Mouse (Mus musculus): Measurements from ENCODE around the gene Hoxb3. TPM values are rescaled to one million over a fixed set of nuclear protein-coding genes. Genes with fewer than 3 reads are reported as not detected.

Gene Hoxb3
- polyA plus RNA-seq, 1 experiment from 2014 or later: not detected

DNA sequence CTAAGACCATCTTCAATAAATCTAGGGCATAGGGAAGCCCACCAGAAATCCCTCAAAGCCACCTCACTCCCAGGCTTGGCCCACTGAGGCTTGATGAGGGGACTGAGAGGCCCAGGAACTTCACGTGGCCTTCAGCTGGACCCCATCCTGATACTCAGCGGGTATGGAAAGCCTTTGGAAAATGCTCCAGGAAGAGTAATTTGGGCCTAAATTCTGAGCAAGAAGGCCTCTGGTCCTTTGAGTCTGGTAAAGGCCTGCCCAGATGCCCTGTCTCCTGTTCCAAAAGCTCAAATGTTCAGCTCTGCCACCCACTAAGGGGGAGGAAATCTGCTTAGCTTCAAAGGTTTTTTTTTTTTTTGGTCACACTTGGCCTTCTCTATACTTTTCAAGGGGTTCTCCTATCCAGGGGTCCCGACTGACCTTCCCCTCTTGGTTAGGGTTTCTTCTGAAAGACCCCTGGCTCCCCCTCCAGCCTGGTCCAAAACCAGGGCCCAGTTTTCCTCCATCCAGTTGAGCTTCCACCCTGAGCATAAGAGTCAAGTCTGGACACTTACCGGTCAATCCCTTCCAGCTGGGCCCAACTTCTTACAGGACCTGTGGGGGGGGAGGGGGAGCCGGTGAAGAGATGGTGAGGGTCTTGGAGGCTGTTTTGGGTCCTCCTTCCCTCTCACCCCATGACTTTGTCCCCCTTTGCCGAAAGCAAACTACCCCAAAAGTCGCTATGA, 16.8 kb upstream of the Hoxb3 start:
- Histone ChIP-seq H3K4me2 (no peak overlapping the region), H3K9me3 (no peaks in the 10 kb centered on the region), H3K36me3 (no peaks in the 10 kb centered on the region), H3K4me1 (0 out of 2 replicates have a peak, but pooled peaks cover 3% of the 10 kb centered on the region), H3K9ac (no peak overlapping the region), H3K4me3 (no peak overlapping the region), H3K27me3 (peaks cover 100% of the 10 kb centered on the region), H3K27ac (no peak overlapping the region)
- no peak for ATAC-seq (ENCODE audit: insufficient number of reproducible peaks, insufficient read depth, low FRiP score, low TSS enrichment, low read depth)
- WGBS: 7% methylated on average over 7 of the region's 7 CpGs

DNA sequence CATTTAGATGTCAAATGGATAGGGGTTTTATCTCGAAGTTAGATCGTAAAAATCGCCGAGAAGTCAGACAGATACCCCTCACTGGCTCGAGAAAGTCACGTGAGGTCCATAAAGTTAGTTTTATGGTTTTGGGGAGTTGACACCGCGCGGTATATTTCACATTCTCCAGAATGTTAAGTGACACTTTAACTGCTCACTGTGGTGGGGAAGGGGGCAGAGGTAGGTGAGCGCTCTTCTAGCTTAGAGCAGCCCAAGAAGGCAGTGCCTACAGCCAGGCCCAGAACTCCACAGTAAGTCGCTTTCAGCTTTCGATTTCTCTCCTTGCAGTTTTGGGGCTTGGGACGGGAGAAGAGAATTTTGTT, 16.2 kb upstream of the Hoxb3 start:
- Histone ChIP-seq H3K27ac (no peak overlapping the region), H3K4me1 (0 out of 2 replicates have a peak, but pooled peaks cover 3% of the 10 kb centered on the region), H3K4me3 (no peak overlapping the region), H3K4me2 (no peak overlapping the region), H3K27me3 (peaks cover 100% of the 10 kb centered on the region), H3K9me3 (no peaks in the 10 kb centered on the region), H3K36me3 (no peaks in the 10 kb centered on the region), H3K9ac (no peak overlapping the region)
- WGBS: 3% methylated on average over 13 of the region's 13 CpGs
- no peak for ATAC-seq (ENCODE audit: insufficient number of reproducible peaks, insufficient read depth, low FRiP score, low TSS enrichment, low read depth)

- Histone ChIP-seq H3K4me1 (no peaks in the 10 kb centered on the region), H3K4me3 (no peak overlapping the region), H3K27me3 (peaks cover 100% of the 10 kb centered on the region), H3K4me2 (no peak overlapping the region), H3K9me3 (no peaks in the 10 kb centered on the region), H3K9ac (no peak overlapping the region), H3K27ac (no peak overlapping the region), H3K36me3 (no peaks in the 10 kb centered on the region)
- no peak for ATAC-seq (ENCODE audit: insufficient number of reproducible peaks, insufficient read depth, low FRiP score, low TSS enrichment, low read depth)
- 11% methylated on average over 4 of the region's 4 CpGs for WGBS
Measured at GRCm38 (mm10) chr11:96308763-96309162, 14.4 kb upstream of the Hoxb3 start.

GRCm38 (mm10) chr11:96309288-96309687, 13.8 kb upstream of the Hoxb3 start:
- Histone ChIP-seq H3K4me3 (no peak overlapping the region), H3K4me2 (no peak overlapping the region), H3K27me3 (peaks cover 100% of the 10 kb centered on the region), H3K36me3 (no peaks in the 10 kb centered on the region), H3K9me3 (no peaks in the 10 kb centered on the region), H3K4me1 (no peaks in the 10 kb centered on the region), H3K9ac (no peak overlapping the region), H3K27ac (no peak overlapping the region)
- WGBS: 8% methylated on average over 4 of the region's 4 CpGs
- no peak for ATAC-seq (ENCODE audit: insufficient number of reproducible peaks, insufficient read depth, low FRiP score, low TSS enrichment, low read depth)

- no peaks in the 10 kb centered on the region for H3K36me3 ChIP-seq
- no peak overlapping the region for H3K27ac ChIP-seq
- H3K4me2 ChIP-seq: no peak overlapping the region
- WGBS: 3% methylated on average over 20 of the region's 20 CpGs
- H3K27me3 ChIP-seq: peaks cover 100% of the 10 kb centered on the region
- no peak for ATAC-seq (ENCODE audit: insufficient number of reproducible peaks, insufficient read depth, low FRiP score, low TSS enrichment, low read depth)
- H3K4me3 ChIP-seq: no peak overlapping the region
- no peak overlapping the region for H3K9ac ChIP-seq
- no peaks in the 10 kb centered on the region for H3K9me3 ChIP-seq
- no peaks in the 10 kb centered on the region for H3K4me1 ChIP-seq
Measured at GRCm38 (mm10) chr11:96310183-96310938, 12.8 kb upstream of the Hoxb3 start.

GRCm38 (mm10) chr11:96311097-96311496, 12.0 kb upstream of the Hoxb3 start:
- H3K9ac ChIP-seq: no peak overlapping the region
- no peaks in the 10 kb centered on the region for H3K36me3 ChIP-seq
- H3K9me3 ChIP-seq: no peaks in the 10 kb centered on the region
- peak overlapping the region; percentile 26; the same call in 1 of the 2 replicates for H3K4me2 ChIP-seq
- ATAC-seq (ENCODE audit: insufficient number of reproducible peaks, insufficient read depth, low FRiP score, low TSS enrichment, low read depth): no peak
- peaks cover 100% of the 10 kb centered on the region for H3K27me3 ChIP-seq
- H3K4me1 ChIP-seq: no peaks in the 10 kb centered on the region
- peak overlapping the region; percentile 16 for H3K4me3 ChIP-seq
- 6% methylated on average over 6 of the region's 6 CpGs for WGBS
- H3K27ac ChIP-seq: no peak overlapping the region

- H3K4me1 ChIP-seq: no peaks in the 10 kb centered on the region
- ATAC-seq (ENCODE audit: insufficient number of reproducible peaks, insufficient read depth, low FRiP score, low TSS enrichment, low read depth): no peak
- WGBS: 1% methylated on average over 31 of the region's 31 CpGs
Measured at GRCm38 (mm10) chr11:96311520-96312417, 11.4 kb upstream of the Hoxb3 start.

GRCm38 (mm10) chr11:96313134-96313533, 10.0 kb upstream of the Hoxb3 start:
- H3K36me3 ChIP-seq: no peaks in the 10 kb centered on the region
- WGBS: 20% methylated on average over 2 of the region's 2 CpGs
- ATAC-seq (ENCODE audit: insufficient number of reproducible peaks, insufficient read depth, low FRiP score, low TSS enrichment, low read depth): no peak
- peaks cover 100% of the 10 kb centered on the region for H3K27me3 ChIP-seq
- no peaks in the 10 kb centered on the region for H3K4me1 ChIP-seq
- no peak overlapping the region for H3K4me2 ChIP-seq
- H3K9ac ChIP-seq: no peak overlapping the region
- H3K4me3 ChIP-seq: no peak overlapping the region
- no peak overlapping the region for H3K27ac ChIP-seq
- H3K9me3 ChIP-seq: no peaks in the 10 kb centered on the region

More at GRCm38 (mm10) chr11:96311520-96312417, 11.4 kb upstream of the Hoxb3 start:
- Histone ChIP-seq H3K9me3 (no peaks in the 10 kb centered on the region), H3K4me3 (peak overlapping the region; percentile 16), H3K4me2 (peak overlapping the region; percentile 26; the same call in 1 of the 2 replicates), H3K36me3 (no peaks in the 10 kb centered on the region), H3K27me3 (peaks cover 100% of the 10 kb centered on the region), H3K9ac (no peak overlapping the region), H3K27ac (no peak overlapping the region)

- H3K9me3 ChIP-seq: no peaks in the 10 kb centered on the region
- no peak overlapping the region for H3K9ac ChIP-seq
- WGBS: 2% methylated on average over 12 of the region's 12 CpGs
- H3K4me2 ChIP-seq: no peak overlapping the region
- no peak overlapping the region for H3K27ac ChIP-seq
- H3K36me3 ChIP-seq: no peaks in the 10 kb centered on the region
- ATAC-seq (ENCODE audit: insufficient number of reproducible peaks, insufficient read depth, low FRiP score, low TSS enrichment, low read depth): no peak
- H3K27me3 ChIP-seq: peaks cover 100% of the 10 kb centered on the region
- peaks cover 2% of the 10 kb centered on the region; the same call in 1 of the 2 replicates for H3K4me1 ChIP-seq
- no peak overlapping the region for H3K4me3 ChIP-seq
Measured at GRCm38 (mm10) chr11:96313806-96314428, 9.2 kb upstream of the Hoxb3 start.

GRCm38 (mm10) chr11:96314671-96315343, 8.3 kb upstream of the Hoxb3 start:
- no peak for ATAC-seq (ENCODE audit: insufficient number of reproducible peaks, insufficient read depth, low FRiP score, low TSS enrichment, low read depth)
- Histone ChIP-seq H3K4me3 (no peak overlapping the region), H3K4me2 (no peak overlapping the region), H3K36me3 (no peaks in the 10 kb centered on the region), H3K9me3 (no peaks in the 10 kb centered on the region), H3K4me1 (peaks cover 4% of the 10 kb centered on the region; the same call in 1 of the 2 replicates), H3K27ac (no peak overlapping the region), H3K27me3 (peaks cover 100% of the 10 kb centered on the region), H3K9ac (no peak overlapping the region)
- WGBS: 1% methylated on average over 34 of the region's 34 CpGs
